Mouse (Mus musculus) liver, postnatal 0 days (tissue): Measurements from ENCODE around the gene Prph2.

Experiments
- CTCF ChIP-seq: sonication (generic); IDR thresholded peaks from 2 replicates; pipeline ENCODE4 v1.5.1; 2016; ENCODE audit warnings: antibody characterized with exemption, low read depth
- EP300 ChIP-seq: IDR thresholded peaks from 2 replicates; pipeline ENCODE4 v1.6.1; 2016; ENCODE audit warnings: antibody characterized with exemption, low read depth, mild to moderate bottlenecking

DNA sequence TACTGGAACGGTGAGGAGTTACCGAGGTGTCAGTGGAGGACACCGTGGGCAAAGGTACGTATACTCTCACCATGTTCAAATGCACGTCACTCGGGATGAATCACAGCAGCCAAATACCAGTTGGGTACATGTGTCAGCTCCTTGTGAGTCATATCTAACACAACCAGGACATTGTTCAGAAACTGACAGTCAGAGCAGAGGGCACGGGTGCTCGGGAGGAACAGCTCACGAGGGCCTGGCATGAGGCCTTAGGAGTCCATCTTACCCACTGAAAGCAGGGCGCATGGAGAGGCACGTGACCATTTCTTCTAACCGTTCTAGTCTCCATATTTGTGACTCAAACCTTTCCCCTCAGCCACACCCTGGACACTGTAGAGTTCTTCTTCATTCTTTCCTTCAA is 43.4 kb upstream of the Prph2 start:
- TF ChIP-seq CTCF (no peak), EP300 (no peak)
